Mouse (Mus musculus) CH12.LX (cell line): ENCODE results near the gene Ikzf3. TPM values are rescaled to one million over a fixed set of nuclear protein-coding genes. Genes with fewer than 3 reads are reported as not detected.

ENCODE experiments used
- DNase-seq: peaks from one replicate; pipeline ENCODE4 v3.0.0-alpha.2; 2013; ENCODE audit errors: extremely low read depth
- H3K27ac ChIP-seq: 2 replicates; pipeline ENCODE4 v1.5.1; 2012; ENCODE audit warnings: low read depth, mild to moderate bottlenecking, control low read depth, moderate library complexity; ENCODE audit not compliant: insufficient read depth
- H3K27me3 ChIP-seq: replicated peaks from 2 replicates; pipeline ENCODE3; 2012; ENCODE audit warnings: inconsistent platforms
- H3K36me3 ChIP-seq, 2 experiments: replicated peaks in 1 of 2; 2 replicates each; pipeline versions ENCODE3 to v1.6.1; 2012; ENCODE audit warnings: inconsistent platforms in 1 of 2, low read length in 1 of 2, mild to moderate bottlenecking in 1 of 2, mixed read lengths in 1 of 2, moderate library complexity in 1 of 2; ENCODE audit not compliant: control insufficient read depth in 1 of 2, insufficient read depth in 1 of 2
- H3K4me1 ChIP-seq, 2 experiments: 2 replicates each; pipeline ENCODE4 v1.6.1; 2012; ENCODE audit warnings: inconsistent platforms in 1 of 2, moderate library complexity in 1 of 2; ENCODE audit not compliant: insufficient read depth in 2 of 2, control insufficient read depth in 1 of 2
- H3K4me2 ChIP-seq: 2 replicates; pipeline ENCODE4 v1.6.1; 2012; ENCODE audit warnings: low read depth, mild to moderate bottlenecking, control low read depth; ENCODE audit not compliant: poor library complexity, insufficient read depth, severe bottlenecking
- H3K4me3 ChIP-seq, 3 experiments: fragments of 150-350 bp in 1 of 3; sonication (generic) in 1 of 3; replicated peaks in 1 of 3; 2 replicates each; pipeline versions ENCODE3 to v1.5.1; 2011 to 2012; ENCODE audit warnings: low read depth in 2 of 3, low read length in 2 of 3, mild to moderate bottlenecking in 2 of 3, moderate library complexity in 2 of 3, control low read depth in 1 of 3, improper control_type of control experiment in 1 of 3, inconsistent platforms in 1 of 3, mixed read lengths in 1 of 3; ENCODE audit not compliant: poor library complexity in 1 of 3
- H3K79me2 ChIP-seq: replicated peaks from 2 replicates; pipeline ENCODE4 v1.6.1; 2012; ENCODE audit warnings: mild to moderate bottlenecking, moderate library complexity; ENCODE audit not compliant: control insufficient read depth, poor library complexity, insufficient read depth, severe bottlenecking; ENCODE audit errors: extremely low read depth
- H3K9ac ChIP-seq: 2 replicates; pipeline ENCODE4 v1.6.1; 2012; ENCODE audit warnings: low read depth, mild to moderate bottlenecking, control low read depth, moderate library complexity; ENCODE audit not compliant: insufficient read depth
- H3K9me3 ChIP-seq: replicated peaks from 2 replicates; pipeline ENCODE3; 2012; ENCODE audit warnings: low read length, inconsistent platforms, mixed read lengths
- BHLHE40 ChIP-seq: IDR thresholded peaks from 2 replicates; pipeline ENCODE4 v1.6.1; 2011; ENCODE audit warnings: mild to moderate bottlenecking, low read depth, low read length, improper control_type of control experiment
- CHD1 ChIP-seq: IDR thresholded peaks from 2 replicates; pipeline ENCODE4 v1.6.1; 2012; ENCODE audit warnings: low read depth, low read length, improper control_type of control experiment, inconsistent platforms
- CHD2 ChIP-seq: IDR thresholded peaks from 2 replicates; pipeline ENCODE4 v1.6.1; 2011; ENCODE audit warnings: low read length, improper control_type of control experiment
- E2F4 ChIP-seq: IDR thresholded peaks from 2 replicates; pipeline ENCODE4 v1.6.1; 2011; ENCODE audit warnings: low read depth, low read length, improper control_type of control experiment; ENCODE audit not compliant: insufficient replicate concordance
- ELF1 ChIP-seq: IDR thresholded peaks from 2 replicates; pipeline ENCODE4 v1.6.1; 2014; ENCODE audit warnings: low read depth, mild to moderate bottlenecking, inconsistent platforms, low read length, improper control_type of control experiment
- ETS1 ChIP-seq: conservative IDR thresholded peaks from 2 replicates; pipeline ENCODE4 v1.6.1; 2012; ENCODE audit warnings: low read depth, mild to moderate bottlenecking, inconsistent platforms, low read length, improper control_type of control experiment, moderate library complexity
- JUN ChIP-seq: IDR thresholded peaks from 2 replicates; pipeline ENCODE4 v1.6.1; 2011; ENCODE audit warnings: low read depth, mild to moderate bottlenecking, low read length, improper control_type of control experiment, moderate library complexity; ENCODE audit not compliant: insufficient read depth
- MAZ ChIP-seq: IDR thresholded peaks from 2 replicates; pipeline ENCODE4 v1.6.1; 2012; ENCODE audit warnings: low read depth, mild to moderate bottlenecking, inconsistent platforms, low read length, improper control_type of control experiment, moderate library complexity
- MEF2A ChIP-seq: IDR thresholded peaks from 2 replicates; pipeline ENCODE4 v1.6.1; 2014; ENCODE audit warnings: low read depth, mild to moderate bottlenecking, inconsistent platforms, low read length, improper control_type of control experiment, borderline replicate concordance
- MXI1 ChIP-seq: IDR thresholded peaks from 2 replicates; pipeline ENCODE4 v1.6.1; 2011; ENCODE audit warnings: mild to moderate bottlenecking, low read depth, low read length, improper control_type of control experiment
- POLR2AphosphoS2 ChIP-seq: IDR thresholded peaks from 2 replicates; pipeline ENCODE4 v1.6.1; 2011; ENCODE audit warnings: low read depth, low read length, improper control_type of control experiment
- RAD21 ChIP-seq: IDR thresholded peaks from 2 replicates; pipeline ENCODE4 v1.6.1; 2011; ENCODE audit warnings: low read depth, mild to moderate bottlenecking, low read length, improper control_type of control experiment, moderate library complexity
- TBP ChIP-seq: conservative IDR thresholded peaks from 2 replicates; pipeline ENCODE4 v1.6.1; 2011; ENCODE audit warnings: low read depth, low read length, improper control_type of control experiment
- TCF12 ChIP-seq: IDR thresholded peaks from 2 replicates; pipeline ENCODE4 v1.6.1; 2014; ENCODE audit warnings: low read depth, mild to moderate bottlenecking, inconsistent platforms, low read length, improper control_type of control experiment
- USF1 ChIP-seq: IDR thresholded peaks from 2 replicates; pipeline ENCODE4 v1.6.1; 2014; ENCODE audit warnings: low read depth, mild to moderate bottlenecking, inconsistent platforms, low read length, improper control_type of control experiment
- USF2 ChIP-seq: conservative IDR thresholded peaks from 2 replicates; pipeline ENCODE4 v1.6.1; 2011; ENCODE audit warnings: low read depth, low read length, improper control_type of control experiment
- dilution Hi-C: fragments of 300-500 bp; cut with MboI; formaldehyde crosslinking; loops from 2 replicates; pipeline ENCODE4 v1.14.3; 2020; ENCODE audit warnings: low sequenced_read_pairs; ENCODE audit not compliant: extremely low pct_unique_long_range_greater_than_20kb, extremely low pct_ligation_motif_present
- in situ Hi-C: fragments of 300-500 bp; cut with MboI; formaldehyde crosslinking; loops from 3 replicates; pipeline ENCODE4 v1.14.3; 2019; ENCODE audit warnings: low sequenced_read_pairs, low pct_ligation_motif_present, low pct_unique_long_range_greater_than_20kb, mixed read lengths
- polyA plus RNA-seq: library from polyadenylated mRNA; unstranded; fragments of >175 nt; gene quantifications from 2 replicates; pipeline ENCODE4 v1.2.1, GENCODE M21; 2012; ENCODE audit warnings: low read depth; ENCODE audit not compliant: insufficient read length
- total RNA-seq, 2 experiments: library from RNA; depleted of rRNA; stranded (reverse); fragments of 300-350 nt in 1 of 2; fragments of >200 nt in 1 of 2; gene quantifications; 2 replicates each; pipeline ENCODE4 v1.2.3; 2012 to 2014

The Ikzf3 gene
- total and polyA plus RNA-seq, 3 experiments, result 110 to 238 (median 130) TPM

DNA sequence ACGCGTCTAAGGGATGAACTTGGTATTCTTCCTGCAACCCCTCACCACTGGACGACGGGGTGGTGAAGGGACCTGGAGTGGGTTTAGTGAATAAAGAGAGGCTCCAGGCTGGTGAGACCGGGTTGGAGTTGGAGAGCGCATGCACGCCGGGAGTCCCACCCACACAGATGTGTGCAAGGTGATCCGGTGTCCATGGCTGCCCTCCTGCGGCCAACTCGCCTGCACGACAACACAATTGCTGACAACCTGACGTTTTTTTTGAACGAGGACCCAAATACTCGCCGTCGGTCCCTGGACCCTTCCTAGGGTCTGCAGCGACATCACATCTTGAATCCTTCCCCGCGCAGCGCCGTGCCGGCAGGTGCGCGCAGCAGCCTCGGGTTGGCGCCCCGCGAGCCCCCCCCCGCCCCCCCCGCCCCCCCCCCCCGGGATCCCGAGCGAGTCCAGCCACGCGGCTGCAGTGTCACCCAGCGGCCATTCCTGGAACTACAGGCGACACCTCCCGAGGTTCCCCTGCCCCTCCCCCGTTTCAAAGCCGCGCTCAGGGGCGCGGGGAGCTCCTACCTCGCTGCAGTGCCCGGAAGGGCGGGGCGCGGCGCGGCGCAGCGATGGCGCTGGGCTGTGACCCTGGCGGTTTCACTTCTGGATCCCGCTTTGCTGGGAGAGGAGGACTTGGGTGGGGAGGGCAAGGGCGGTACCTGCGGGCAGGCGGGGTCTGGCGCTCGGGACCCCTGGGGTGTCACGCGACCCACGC lies 88.3 kb downstream of the Ikzf3 start (continued):
- peak; percentile 76 for TF ChIP-seq RAD21
- peak; percentile 95 for TF ChIP-seq CHD2
- no peak for TF ChIP-seq CHD1
- 0 out of 2 replicates have a peak, but pooled peaks have one; percentile 55 for TF ChIP-seq E2F4
- no peak; the same call in 1 of the 2 replicates for TF ChIP-seq USF2
- peak; percentile 68 for TF ChIP-seq TBP
- TF ChIP-seq MEF2A, result peak; percentile 80
- TF ChIP-seq ETS1, result peak; percentile 77
- peak; percentile 96 for TF ChIP-seq BHLHE40
- TF ChIP-seq TCF12, result peak; percentile 91
- TF ChIP-seq MXI1, result peak; percentile 79
- TF ChIP-seq MAZ, result peak; percentile 100
- peak; percentile 33 for TF ChIP-seq USF1

DNA sequence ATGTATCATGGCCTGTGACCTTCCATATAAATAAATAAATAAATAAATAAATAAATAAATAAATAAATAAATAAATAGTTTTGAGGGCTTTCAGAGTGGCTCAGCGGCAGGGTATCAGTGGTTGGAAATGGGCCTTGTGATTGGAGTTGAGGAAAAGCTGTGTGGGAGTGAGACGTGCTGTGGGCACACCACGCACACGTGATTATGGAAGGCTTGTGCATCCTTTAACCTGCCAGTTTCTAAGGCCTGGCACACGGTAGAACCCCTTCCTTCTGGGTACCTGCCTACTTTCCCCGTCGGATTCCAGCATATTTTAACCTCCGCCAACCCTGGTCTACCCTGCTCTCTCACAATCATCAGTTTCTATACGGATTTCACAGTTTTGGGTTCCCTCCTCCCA lies 88.9 kb downstream of the Ikzf3 start:
- peak overlapping the region; percentile 73 for H3K4me2 ChIP-seq
- TF ChIP-seq BHLHE40, result peak; percentile 82
- no peak for TF ChIP-seq JUN
- TF ChIP-seq ELF1, result no peak
- TF ChIP-seq USF1, result no peak; the same call in 1 of the 2 replicates
- H3K9me3 ChIP-seq, result peaks cover 5% of the 10 kb centered on the region
- no peaks in the 10 kb centered on the region for H3K27me3 ChIP-seq
- peaks cover 25 to 51% of the 10 kb centered on the region in 2 experiments for H3K4me1 ChIP-seq
- peak overlapping the region; percentile 36 to 61 (median 53) for H3K4me3 ChIP-seq
- H3K27ac ChIP-seq, result peak overlapping the region; percentile 54; the same call in 1 of the 2 replicates
- no peaks in the 10 kb centered on the region for H3K79me2 ChIP-seq
- H3K36me3 ChIP-seq, result peaks cover 19 to 41% of the 10 kb centered on the region in 2 experiments
- dilution Hi-C loops (no loop called here), in situ Hi-C loops (no loop called here)
- peak overlapping the region; percentile 51 for H3K9ac ChIP-seq
- no peak for DNase-seq

DNA sequence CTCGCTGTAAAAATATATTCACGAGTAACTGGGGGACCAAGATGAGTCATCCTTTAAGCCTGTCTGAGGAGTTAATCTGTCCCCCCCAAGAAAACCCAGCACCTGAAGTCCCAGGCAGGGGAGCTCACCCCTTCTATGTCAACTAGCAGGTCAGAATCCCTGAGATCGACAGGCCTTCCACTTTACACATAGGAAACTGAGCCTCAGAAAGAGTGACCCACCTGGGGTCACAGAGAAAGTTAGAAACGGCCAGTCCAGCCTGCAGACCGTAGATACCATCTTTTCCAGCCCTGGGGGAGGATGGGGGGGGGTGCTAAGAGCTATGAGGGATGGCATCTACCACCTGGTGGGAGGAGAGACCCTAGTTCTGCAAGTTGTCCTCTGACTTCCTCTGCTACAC lies 89.3 kb downstream of the Ikzf3 start:
- H3K9me3 ChIP-seq, result peaks cover 5% of the 10 kb centered on the region
- in situ Hi-C loops, result no loop called here
- peaks cover 24 to 50% of the 10 kb centered on the region in 2 experiments for H3K4me1 ChIP-seq
- dilution Hi-C loops, result no loop called here
- peaks cover 19 to 44% of the 10 kb centered on the region in 2 experiments for H3K36me3 ChIP-seq
- DNase-seq, result no peak
- H3K27ac ChIP-seq, result no peak overlapping the region
- TF ChIP-seq MXI1 (0 out of 2 replicates have a peak, but pooled peaks have one; percentile 15), CHD2 (no peak), POLR2AphosphoS2 (0 out of 2 replicates have a peak, but pooled peaks have one; percentile 56), MEF2A (no peak)
- peak overlapping the region in 1 of 3 experiments; percentile 2 for H3K4me3 ChIP-seq
- peak overlapping the region; percentile 51; the same call in 1 of the 2 replicates for H3K9ac ChIP-seq
- H3K79me2 ChIP-seq, result no peaks in the 10 kb centered on the region
- peak overlapping the region; percentile 73; the same call in 1 of the 2 replicates for H3K4me2 ChIP-seq
- H3K27me3 ChIP-seq, result no peaks in the 10 kb centered on the region
